Mouse (Mus musculus) liver, embryonic 18 days (tissue): ENCODE results near the gene H2-M10.3. TPM values are rescaled to one million over a fixed set of nuclear protein-coding genes. Genes with fewer than 3 reads are reported as not detected.

Source experiments
- polyA plus RNA-seq: library from polyadenylated mRNA; depleted of rRNA; stranded (reverse); fragments of >200 nt; gene quantifications from 2 replicates; pipeline ENCODE4 v1.2.3, GENCODE M21; 2012; rRNA removed

Gene H2-M10.3
- polyA plus RNA-seq: not detected in 2 replicates

GRCm38 (mm10) chr17:36368317-36368716, at the start of gene H2-M10.3:
Gene H2-M10.3 (minus strand): TSS chr17:36368417.

DNA sequence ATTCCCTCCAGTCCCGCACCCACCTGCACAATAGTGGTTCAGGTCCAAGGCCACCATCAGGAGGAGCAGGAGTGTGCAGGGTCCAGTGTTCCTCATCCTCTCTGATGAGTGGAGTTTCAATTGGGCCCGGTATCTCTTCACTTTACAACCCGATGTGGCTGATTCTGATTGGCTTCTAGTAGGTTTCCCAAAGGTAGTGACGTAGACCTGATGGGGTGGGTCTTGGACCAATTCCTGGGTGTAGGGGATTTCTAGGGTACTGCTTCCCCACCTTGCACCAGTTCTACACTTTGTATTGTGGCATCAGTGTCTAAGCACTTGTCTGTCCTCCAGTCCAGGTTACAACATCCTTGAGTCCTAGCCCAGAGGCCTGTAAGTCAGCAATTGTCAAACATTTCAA, 42.2 kb downstream of the H2-M10.3 start, which contains the start of gene H2-M10.1:
TSS of gene H2-M10.1 (minus strand) at position 101 of the 400 bp plus-strand sequence.

Other genes with a start within 250 kb of the H2-M10.3 start
- gene Gm19684, start 246.7 kb downstream of the H2-M10.3 start, polyA plus RNA-seq: 0.01 TPM in 1 of 2 replicates, not detected in the other
- not detected in 2 replicates for gene Gm7030, start 239.0 kb downstream of the H2-M10.3 start, polyA plus RNA-seq
- 0.04 TPM in 1 of 2 replicates, not detected in the other for gene Gm8909, start 199.9 kb downstream of the H2-M10.3 start, polyA plus RNA-seq
- gene H2-T3, start 178.1 kb downstream of the H2-M10.3 start, polyA plus RNA-seq: 0.07 TPM in 1 of 2 replicates, not detected in the other
- 33.0 and 35.2 TPM in 2 replicates for gene Rpp21, start 110.3 kb downstream of the H2-M10.3 start, polyA plus RNA-seq
- gene Trim39, start 96.2 kb downstream of the H2-M10.3 start, polyA plus RNA-seq: 9.4 and 11.7 TPM in 2 replicates
- gene H2-M10.2, start 81.9 kb downstream of the H2-M10.3 start, polyA plus RNA-seq: not detected in 2 replicates
- not detected in 2 replicates for gene H2-M10.1, start 42.3 kb downstream of the H2-M10.3 start, polyA plus RNA-seq
- not detected in 2 replicates for gene H2-M10.4, start 93.9 kb upstream of the H2-M10.3 start, polyA plus RNA-seq
- not detected in 2 replicates for gene H2-M11, start 178.7 kb upstream of the H2-M10.3 start, polyA plus RNA-seq